Mouse (Mus musculus) olfactory bulb, adult 2 months (tissue): ENCODE results near the gene Grk4.

Source experiments
- CTCF ChIP-seq: fragments of 200-500 bp; IDR thresholded peaks from 2 replicates; pipeline ENCODE4 v1.5.1; 2012; ENCODE audit warnings: low read depth, mild to moderate bottlenecking, low read length, moderate library complexity; ENCODE audit not compliant: insufficient read depth
- POLR2A ChIP-seq: fragments of 200-500 bp; IDR thresholded peaks from 2 replicates; pipeline ENCODE4 v1.6.1; 2012; ENCODE audit warnings: mild to moderate bottlenecking, low read depth, low read length, moderate library complexity; ENCODE audit not compliant: insufficient read depth

GRCm38 (mm10) chr5:34785027-34785426 is 124.8 kb downstream of the Grk4 start:
- TF ChIP-seq CTCF (no peak), POLR2A (no peak)
